Mouse (Mus musculus) mouse trophoblast stem cell (cell line): Measurements from ENCODE around the gene Parp2.
"Not testable (repeated sequence)": the region's sequence is repeated elsewhere in the genome, so short reads cannot be mapped to it uniquely, and the experiment has no call there.

Experiments
- in situ Hi-C, 2 experiments: fragments of 300-500 bp; cut with MseI, MboI; formaldehyde crosslinking; loops; 2 replicates in 1 of 2; 3 replicates in 1 of 2; pipeline ENCODE4 v1.15.1; 2025

The Parp2 gene

GRCm38 (mm10) chr14:50824219-50824618 is 16.6 kb downstream of the Parp2 start:
- in situ Hi-C loops = no loop called here

- in situ Hi-C loops = no loop called here
These were observed 18.9 kb downstream of the Parp2 start for GRCm38 (mm10) chr14:50826579-50826978.

GRCm38 (mm10) chr14:50829878-50830277 is 22.2 kb downstream of the Parp2 start:
- in situ Hi-C loops = no loop called here

- in situ Hi-C loops = no loop called here
These were observed 26.3 kb downstream of the Parp2 start for GRCm38 (mm10) chr14:50833964-50834363.

GRCm38 (mm10) chr14:50834435-50834834 is 26.8 kb downstream of the Parp2 start:
- in situ Hi-C loops = no loop called here

GRCm38 (mm10) chr14:50837236-50837635 is 29.6 kb downstream of the Parp2 start:
- in situ Hi-C loops = no loop called here

- in situ Hi-C loops = no loop called here
These were observed 48.1 kb downstream of the Parp2 start for GRCm38 (mm10) chr14:50855788-50856187.

GRCm38 (mm10) chr14:50862641-50863040 is 55.0 kb downstream of the Parp2 start:
- in situ Hi-C loops = no loop called here

GRCm38 (mm10) chr14:50865005-50865404 is 57.4 kb downstream of the Parp2 start:
- in situ Hi-C loops = not testable (repeated sequence)

GRCm38 (mm10) chr14:50866966-50867365 is 59.3 kb downstream of the Parp2 start:
- in situ Hi-C loops = no loop called here

- in situ Hi-C loops = no loop called here
These were observed 60.6 kb downstream of the Parp2 start for GRCm38 (mm10) chr14:50868211-50868610.

- in situ Hi-C loops = no loop called here
These were observed 61.0 kb downstream of the Parp2 start for GRCm38 (mm10) chr14:50868656-50869055.

GRCm38 (mm10) chr14:50869889-50870804 is 62.5 kb downstream of the Parp2 start, which contains the start of gene Tep1:
Gene Tep1, minus strand, starts transcription at chr14:50870560.
- in situ Hi-C loops = no loop called here

GRCm38 (mm10) chr14:50870805-50871143 is 63.1 kb downstream of the Parp2 start:
- in situ Hi-C loops = no loop called here
